Mouse (Mus musculus) heart, embryonic 16.5 days (tissue): Measurements from ENCODE around the gene Prkg1. TPM values are rescaled to one million over a fixed set of nuclear protein-coding genes. Genes with fewer than 3 reads are reported as not detected.
A peak's percentile ranks its signal among the peaks of the same experiment; 100 is the strongest.

Source experiments
- ATAC-seq: fragments of 200-750 bp; cut with Nextera tagmentation; replicated peaks from 2 replicates; pipeline ENCODE4 v1.8.0; 2017; ENCODE audit warnings: moderate number of reproducible peaks; ENCODE audit not compliant: insufficient read depth, low FRiP score; ENCODE audit errors: extremely low read depth
- H3K27ac ChIP-seq: fragments of 300-500 bp; sonication (generic); 2 replicates; pipeline ENCODE4 v1.5.1; 2014; ENCODE audit warnings: mild to moderate bottlenecking, low read length, control low read depth, moderate library complexity
- H3K27me3 ChIP-seq: fragments of 300-500 bp; sonication (generic); 2 replicates; pipeline ENCODE4 v1.6.1; 2014; ENCODE audit warnings: low read length, mixed read lengths; ENCODE audit not compliant: control insufficient read depth, insufficient read depth
- H3K36me3 ChIP-seq: fragments of 300-500 bp; sonication (generic); 2 replicates; pipeline ENCODE4 v1.6.1; 2014; ENCODE audit not compliant: control insufficient read depth, insufficient read depth
- H3K4me1 ChIP-seq: fragments of 300-500 bp; sonication (generic); 2 replicates; pipeline ENCODE4 v1.6.1; 2014; ENCODE audit warnings: low read length, mixed read lengths; ENCODE audit not compliant: control insufficient read depth, insufficient read depth
- H3K4me2 ChIP-seq: fragments of 300-500 bp; sonication (generic); 2 replicates; pipeline ENCODE4 v1.6.1; 2014; ENCODE audit warnings: low read depth, mild to moderate bottlenecking, control low read depth, low read length
- H3K4me3 ChIP-seq: fragments of 300-500 bp; sonication (generic); 2 replicates; pipeline ENCODE4 v1.5.1; 2014; ENCODE audit warnings: mild to moderate bottlenecking, control low read depth, low read length
- H3K9ac ChIP-seq: fragments of 300-500 bp; sonication (generic); 2 replicates; pipeline ENCODE4 v1.6.1; 2014; ENCODE audit warnings: low read length, control low read depth
- H3K9me3 ChIP-seq: fragments of 300-500 bp; sonication (generic); replicated peaks from 2 replicates; pipeline ENCODE4 v1.6.1; 2016; ENCODE audit warnings: low read length; ENCODE audit not compliant: control insufficient read depth
- WGBS: fragments of 180-500 bp; shearing (Covaris S2); extraction: QIAGEN DNeasy Blood & Tissue Kit; methylation state at CpG from one replicate; pipeline ENCODE4 v1.1.7; 2014; 5-methylcytosine and 5-hydroxymethylcytosine counted together
- polyA plus RNA-seq: library from polyadenylated mRNA; unstranded; fragments of >200 nt; fragmentation: Nextera tagmentation; extraction: Ambion mirVana; gene quantifications from 2 replicates; pipeline ENCODE4 v1.2.1, GENCODE M21; 2015

The Prkg1 gene
- polyA plus RNA-seq, 1 experiment from 2014 or later, result 6.5 TPM

DNA sequence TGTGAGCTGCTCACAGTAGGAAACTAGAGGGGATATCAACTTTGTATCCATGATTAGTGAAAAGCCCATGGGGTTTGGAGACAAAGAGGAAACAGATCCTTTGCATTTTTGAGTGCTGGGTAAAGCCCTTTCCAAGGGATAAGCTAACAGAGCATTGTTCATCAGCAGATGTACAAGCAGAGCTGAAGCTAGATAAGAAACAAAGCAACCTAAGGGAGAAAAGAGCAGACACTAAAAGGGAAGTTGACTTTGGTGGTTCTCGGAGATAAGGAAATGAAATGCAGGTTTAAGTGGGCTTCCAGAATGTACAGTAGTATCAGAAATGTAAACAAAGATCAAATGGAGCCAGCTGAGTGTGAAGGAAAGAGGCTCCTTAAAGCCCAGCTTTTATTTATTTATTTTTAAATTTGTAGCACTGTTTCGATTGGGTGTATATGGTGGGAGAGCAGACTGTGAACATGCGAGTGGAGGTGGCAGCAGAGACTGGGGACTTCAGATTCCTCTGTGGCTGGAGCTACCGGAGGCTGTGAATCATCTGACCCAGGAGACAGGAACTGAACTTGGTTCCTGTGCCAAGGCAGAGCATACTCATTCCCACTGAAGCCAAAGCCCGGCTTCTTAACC lies 822.4 kb downstream of the Prkg1 start:
- peaks cover 7% of the 10 kb centered on the region; the same call in 1 of the 2 replicates for H3K4me1 ChIP-seq
- ATAC-seq, result peak; percentile 65
- no peaks in the 10 kb centered on the region for H3K36me3 ChIP-seq
- no peak overlapping the region for H3K4me3 ChIP-seq
- H3K27me3 ChIP-seq, result no peaks in the 10 kb centered on the region
- no peak overlapping the region; the same call in 1 of the 2 replicates for H3K27ac ChIP-seq
- no peak overlapping the region for H3K9ac ChIP-seq
- no peaks in the 10 kb centered on the region for H3K9me3 ChIP-seq
- H3K4me2 ChIP-seq, result no peak overlapping the region
- 21% methylated on average over 5 of the region's 5 CpGs for WGBS

DNA sequence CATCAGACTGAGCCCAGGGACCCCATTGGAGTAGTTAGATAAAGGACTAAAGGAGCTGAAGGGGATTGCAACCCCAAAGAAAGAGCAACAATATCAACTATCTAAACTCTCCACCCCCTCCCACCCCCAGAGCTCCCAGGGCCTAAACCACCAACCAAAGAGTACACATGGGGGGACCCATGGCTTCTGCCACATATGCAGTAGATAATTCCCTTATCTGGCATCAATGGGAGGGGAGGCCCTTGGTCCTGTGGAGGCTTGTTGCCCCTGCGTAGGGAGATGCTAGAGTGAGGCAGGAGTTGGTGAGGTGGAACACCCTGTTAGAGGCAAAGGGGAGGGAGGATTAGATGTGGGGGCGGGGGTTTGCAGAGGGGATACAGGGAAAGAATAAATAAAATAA lies 826.8 kb downstream of the Prkg1 start:
- no peaks in the 10 kb centered on the region for H3K36me3 ChIP-seq
- 77% methylated on average over 2 of the region's 2 CpGs for WGBS

GRCm38 (mm10) chr19:30931469-30932192 lies 833.2 kb downstream of the Prkg1 start:
- Histone ChIP-seq H3K27ac (no peak overlapping the region), H3K4me3 (no peak overlapping the region), H3K4me2 (no peak overlapping the region), H3K4me1 (no peaks in the 10 kb centered on the region), H3K9ac (no peak overlapping the region), H3K36me3 (no peaks in the 10 kb centered on the region), H3K9me3 (no peaks in the 10 kb centered on the region), H3K27me3 (no peaks in the 10 kb centered on the region)
- ATAC-seq, result no peak
- WGBS, result 81% methylated on average over 5 of the region's 5 CpGs

More for the DNA sequence above, 826.8 kb downstream of the Prkg1 start:
- no peaks in the 10 kb centered on the region for H3K27me3 ChIP-seq
- no peak for ATAC-seq
- H3K9ac ChIP-seq, result no peak overlapping the region
- no peak overlapping the region for H3K4me2 ChIP-seq
- H3K4me3 ChIP-seq, result no peak overlapping the region
- H3K9me3 ChIP-seq, result no peaks in the 10 kb centered on the region
- no peak overlapping the region for H3K27ac ChIP-seq
- peaks cover 7% of the 10 kb centered on the region; the same call in 1 of the 2 replicates for H3K4me1 ChIP-seq

DNA sequence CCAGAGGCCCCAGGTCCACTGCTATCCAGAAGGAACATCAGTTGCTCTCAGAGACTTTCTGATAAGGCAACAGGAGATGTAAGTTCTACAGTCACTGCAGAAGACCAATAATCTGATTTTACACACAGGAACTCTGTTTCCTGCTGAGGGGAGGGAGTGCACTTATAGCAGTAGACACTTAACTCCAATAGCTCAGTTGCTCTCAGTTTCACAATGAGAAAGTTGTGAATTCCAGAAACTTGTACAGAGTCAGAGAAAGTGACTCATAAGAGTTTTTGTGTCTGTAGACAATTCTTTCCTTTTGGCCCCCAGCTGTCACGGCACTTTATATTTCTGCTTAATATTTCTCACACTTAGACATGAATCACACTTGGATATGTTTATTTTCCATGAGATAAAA lies 840.8 kb downstream of the Prkg1 start:
- no peak overlapping the region for H3K27ac ChIP-seq
- no peak overlapping the region for H3K9ac ChIP-seq
- H3K27me3 ChIP-seq, result no peaks in the 10 kb centered on the region
- no peak for ATAC-seq
- H3K36me3 ChIP-seq, result no peaks in the 10 kb centered on the region
- H3K4me1 ChIP-seq, result no peaks in the 10 kb centered on the region
- H3K4me3 ChIP-seq, result no peak overlapping the region
- WGBS, result 68% methylated on average over 1 of the region's 1 CpGs
- no peak overlapping the region for H3K4me2 ChIP-seq
- peaks cover 3% of the 10 kb centered on the region; the same call in 1 of the 2 replicates for H3K9me3 ChIP-seq

DNA sequence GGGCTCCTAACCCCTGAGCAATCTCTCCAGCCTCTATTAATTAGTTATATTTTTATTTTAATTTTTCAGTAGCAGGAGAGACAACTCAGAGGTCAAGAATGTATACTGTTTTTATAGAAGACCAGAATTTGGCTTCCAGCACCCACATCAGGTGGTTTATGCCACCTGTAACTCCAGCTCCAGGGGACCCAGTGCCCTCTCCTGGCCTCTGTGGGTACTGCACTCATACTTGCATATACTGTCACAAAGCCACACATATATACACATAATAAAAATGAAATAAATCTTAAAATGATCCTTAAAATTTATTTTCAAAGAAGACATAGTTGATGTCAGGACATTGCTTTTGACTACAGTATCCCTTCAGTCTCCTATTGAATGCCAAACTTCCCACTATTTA lies 862.5 kb downstream of the Prkg1 start:
- Histone ChIP-seq H3K4me3 (no peak overlapping the region), H3K27me3 (no peaks in the 10 kb centered on the region), H3K36me3 (no peaks in the 10 kb centered on the region), H3K4me2 (no peak overlapping the region), H3K4me1 (no peaks in the 10 kb centered on the region), H3K9me3 (no peaks in the 10 kb centered on the region), H3K9ac (no peak overlapping the region), H3K27ac (no peak overlapping the region)
- ATAC-seq, result no peak

- H3K4me1 ChIP-seq, result no peaks in the 10 kb centered on the region
- H3K27ac ChIP-seq, result no peak overlapping the region
- H3K36me3 ChIP-seq, result no peaks in the 10 kb centered on the region
- H3K27me3 ChIP-seq, result no peaks in the 10 kb centered on the region
- H3K9me3 ChIP-seq, result no peaks in the 10 kb centered on the region
- 66% methylated on average over 3 of the region's 3 CpGs for WGBS
- no peak overlapping the region for H3K4me2 ChIP-seq
- no peak for ATAC-seq
- no peak overlapping the region for H3K4me3 ChIP-seq
- H3K9ac ChIP-seq, result no peak overlapping the region
These were observed 863.8 kb downstream of the Prkg1 start for GRCm38 (mm10) chr19:30901025-30901424.

GRCm38 (mm10) chr19:30890377-30890776 lies 874.5 kb downstream of the Prkg1 start:
- H3K4me2 ChIP-seq, result no peak overlapping the region
- H3K27ac ChIP-seq, result no peak overlapping the region
- ATAC-seq, result no peak
- H3K9me3 ChIP-seq, result no peaks in the 10 kb centered on the region
- H3K9ac ChIP-seq, result no peak overlapping the region
- no peaks in the 10 kb centered on the region for H3K36me3 ChIP-seq
- H3K4me1 ChIP-seq, result no peaks in the 10 kb centered on the region
- no peak overlapping the region for H3K4me3 ChIP-seq
- no peaks in the 10 kb centered on the region for H3K27me3 ChIP-seq
- WGBS, result 78% methylated on average over 2 of the region's 2 CpGs

GRCm38 (mm10) chr19:30889851-30890250 lies 875.0 kb downstream of the Prkg1 start:
- 86% methylated on average over 3 of the region's 3 CpGs for WGBS
- Histone ChIP-seq H3K4me2 (no peak overlapping the region), H3K9ac (no peak overlapping the region), H3K4me1 (no peaks in the 10 kb centered on the region), H3K27ac (no peak overlapping the region), H3K4me3 (no peak overlapping the region), H3K36me3 (no peaks in the 10 kb centered on the region), H3K9me3 (no peaks in the 10 kb centered on the region), H3K27me3 (no peaks in the 10 kb centered on the region)
- ATAC-seq, result no peak

GRCm38 (mm10) chr19:30861441-30861840 lies 903.4 kb downstream of the Prkg1 start:
- WGBS, result 45% methylated on average over 4 of the region's 4 CpGs
- Histone ChIP-seq H3K4me2 (no peak overlapping the region), H3K9me3 (no peaks in the 10 kb centered on the region), H3K4me1 (no peaks in the 10 kb centered on the region), H3K27me3 (no peaks in the 10 kb centered on the region), H3K9ac (no peak overlapping the region), H3K4me3 (no peak overlapping the region), H3K27ac (no peak overlapping the region), H3K36me3 (no peaks in the 10 kb centered on the region)
- ATAC-seq, result no peak
